Mouse (Mus musculus) adrenal gland, postnatal 4 days (tissue): ENCODE measurements around the gene Lrriq4. TPM values are rescaled to one million over a fixed set of nuclear protein-coding genes. Genes with fewer than 3 reads are reported as not detected.
A peak's percentile ranks its signal among the peaks of the same experiment; 100 is the strongest.

Source experiments
- DNase-seq, 2 experiments: peaks; one replicate each; pipeline ENCODE4 v3.0.0; 2021 to 2022; ENCODE audit warnings: low spot score in 2 of 2, mixed read lengths in 2 of 2
- long read RNA-seq, 2 experiments: library from polyadenylated mRNA; stranded (forward); transcript quantifications; one replicate each; pipeline ENCODE4 v2.0.0; 2021
- total RNA-seq, 2 experiments: library from RNA; stranded (reverse); gene quantifications; 2 replicates each; pipeline ENCODE4 v1.2.3; 2021

Gene Lrriq4
- total RNA-seq: not detected
- long read RNA-seq, experiment 1: 0 reads
- long read RNA-seq, experiment 2, partial matches to known transcripts: 0 of 1 reads
- long read RNA-seq, experiment 2, other reads (novel, unspliced or antisense): 1 of 1 reads

DNA sequence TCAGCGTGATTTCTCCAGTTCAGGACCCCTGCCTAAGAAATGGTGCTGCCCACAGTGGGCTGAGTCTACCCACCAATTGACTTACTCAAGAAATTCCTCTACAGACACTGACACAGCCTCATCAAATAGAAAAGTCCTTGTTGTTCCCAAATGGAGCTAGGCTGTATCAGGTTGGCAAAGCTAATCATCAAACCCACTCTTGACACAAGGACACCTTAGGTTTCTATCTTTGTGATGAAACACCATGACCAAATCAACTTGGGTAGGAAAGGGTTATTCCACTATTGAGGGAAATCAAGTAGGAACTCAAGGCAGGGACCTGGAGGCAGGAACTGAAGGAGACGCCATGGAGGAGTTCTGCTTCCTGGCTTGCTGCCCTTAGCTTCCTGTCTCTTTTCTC is at the start of gene Lrriq4:
Lrriq4 (plus strand) TSS at position 301 of the 400 bp plus-strand sequence.
- DNase-seq: no peak

DNA sequence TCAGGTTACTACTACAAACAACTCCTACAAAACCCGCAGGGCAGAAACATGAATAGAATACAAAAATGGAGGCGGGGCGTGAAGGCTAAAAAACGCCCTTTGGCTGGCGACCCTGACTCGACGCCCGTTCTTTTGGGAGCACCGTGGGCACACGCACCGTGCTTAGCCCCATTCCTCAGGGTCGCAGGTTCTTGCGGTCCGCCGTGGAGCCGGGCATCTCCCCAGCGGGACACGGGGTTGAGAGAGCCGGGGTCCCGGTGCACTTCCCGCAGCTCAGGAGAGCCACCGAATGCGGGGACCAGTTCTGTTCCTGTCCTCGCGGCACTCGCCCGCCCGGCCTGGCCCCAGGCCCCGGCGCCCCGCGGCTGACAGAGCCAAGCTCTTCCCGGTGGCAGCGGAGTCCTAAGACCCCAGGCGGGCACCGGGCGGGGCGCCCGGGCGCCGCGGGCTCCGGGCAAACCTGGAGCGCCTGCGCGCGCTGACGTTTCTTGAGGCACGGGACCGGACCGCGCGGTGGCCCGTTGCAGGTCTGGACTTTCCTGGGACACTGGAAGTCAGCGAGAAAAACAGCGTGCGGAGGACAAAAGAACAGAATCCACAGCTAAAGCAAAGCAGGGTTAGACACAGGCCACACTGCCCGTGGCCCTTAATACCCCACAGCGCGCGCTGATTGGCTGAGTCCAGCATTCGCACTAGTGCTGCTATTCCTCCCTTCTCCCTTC is 49.0 kb upstream of the Lrriq4 start:
- peak in 1 of 2 experiments; percentile 4 for DNase-seq

DNA sequence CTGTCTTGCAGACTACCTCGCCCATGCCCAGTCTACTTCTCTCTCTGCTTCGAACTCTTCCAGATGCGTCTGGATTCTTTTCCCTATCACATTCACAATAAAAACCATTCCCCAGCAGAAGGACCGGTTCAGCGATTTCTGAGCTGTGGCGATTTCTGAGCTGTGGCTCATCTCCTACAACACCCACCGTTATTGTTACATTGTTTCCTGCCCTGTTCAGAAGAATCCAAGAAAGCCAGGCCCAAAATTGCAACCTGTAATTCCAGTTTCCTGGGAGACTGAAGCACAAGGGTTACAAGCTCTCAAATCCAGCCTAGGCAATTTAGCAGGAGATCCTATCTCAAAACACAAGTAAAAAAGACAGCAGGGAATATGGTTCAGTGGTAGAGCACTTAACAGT is 47.0 kb upstream of the Lrriq4 start:
- DNase-seq: no peak

DNA sequence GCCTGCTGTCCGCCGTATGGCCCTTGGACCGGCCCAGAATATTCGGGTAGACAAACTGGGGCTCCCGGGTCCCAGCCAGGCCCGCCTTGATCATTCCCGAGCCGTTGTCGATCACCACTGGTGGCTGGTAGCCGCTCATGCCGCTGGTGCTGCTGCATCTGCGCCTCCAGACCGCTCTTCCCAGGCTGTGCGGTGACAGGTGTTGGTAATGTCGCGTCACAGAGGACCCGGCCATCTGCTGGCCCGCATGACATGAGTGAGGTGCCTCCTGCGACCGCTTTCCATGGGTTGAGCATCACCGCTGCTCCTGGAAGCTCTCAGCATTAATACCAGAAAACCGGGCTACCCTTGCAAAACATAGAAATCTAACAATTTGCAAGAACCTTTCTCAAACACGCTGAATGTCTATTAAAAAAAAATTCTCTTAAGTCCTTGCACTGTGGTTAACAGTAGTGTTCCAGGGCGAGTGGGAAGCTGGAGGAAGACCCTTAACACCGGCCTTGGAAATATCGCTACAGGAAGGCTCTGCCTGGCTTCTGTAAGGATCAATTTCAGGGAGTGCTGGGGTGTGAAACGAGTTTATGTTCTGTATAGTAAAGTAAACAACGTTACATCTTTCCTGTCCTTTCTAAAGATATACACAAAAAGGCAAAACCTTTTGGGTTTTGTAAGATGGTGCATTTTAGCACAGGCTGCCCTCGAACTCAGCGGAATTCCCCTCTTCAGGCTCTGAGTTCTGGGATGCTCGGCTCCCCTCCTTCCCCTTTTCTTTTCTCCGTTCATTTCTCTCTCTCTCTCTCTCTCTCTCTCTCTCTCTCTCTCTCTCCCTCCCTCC is 44.4 kb upstream of the Lrriq4 start, which contains the start of gene Actrt3:
Actrt3 (minus strand) TSS at position 229 of the 835 bp plus-strand sequence.
- DNase-seq: no peak

DNA sequence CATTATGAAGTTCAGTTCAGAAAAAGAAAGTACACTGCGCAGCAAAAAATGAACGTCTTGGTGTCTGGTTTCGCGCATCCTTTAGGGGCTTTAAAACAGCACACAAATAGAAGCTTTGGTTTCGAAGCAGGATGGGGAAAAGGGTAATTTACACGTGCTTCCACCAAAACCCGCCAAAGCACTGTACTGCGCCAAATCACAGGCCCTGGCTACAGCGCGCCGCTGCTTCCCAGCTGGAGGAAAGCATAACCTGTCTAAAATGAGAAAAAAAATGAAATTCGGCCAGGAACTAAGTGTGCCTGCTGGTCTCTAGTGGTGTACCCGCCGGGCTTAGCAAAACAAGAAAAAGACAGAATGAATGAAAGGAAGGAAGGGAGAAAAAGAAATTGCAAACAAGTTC is 43.6 kb upstream of the Lrriq4 start:
- no peak for DNase-seq

DNA sequence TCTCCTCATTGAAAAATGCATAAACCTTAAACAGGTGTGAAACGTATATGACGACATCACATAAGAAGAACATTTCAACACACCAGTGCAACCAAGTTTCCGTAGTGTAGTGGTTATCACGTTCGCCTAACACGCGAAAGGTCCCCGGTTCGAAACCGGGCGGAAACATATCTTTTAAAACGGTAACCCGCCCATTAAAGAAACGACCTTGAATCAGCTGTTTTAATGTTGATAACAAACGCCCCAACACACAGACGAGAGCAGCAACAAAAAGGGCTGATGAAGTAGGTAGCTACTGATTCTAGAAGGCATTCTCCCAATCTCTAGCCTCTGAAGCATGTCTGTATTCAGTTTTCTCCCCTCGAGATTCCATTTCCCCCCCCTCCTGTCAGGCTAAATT is 43.1 kb upstream of the Lrriq4 start:
- peak; percentile 55 to 60 for DNase-seq

DNA sequence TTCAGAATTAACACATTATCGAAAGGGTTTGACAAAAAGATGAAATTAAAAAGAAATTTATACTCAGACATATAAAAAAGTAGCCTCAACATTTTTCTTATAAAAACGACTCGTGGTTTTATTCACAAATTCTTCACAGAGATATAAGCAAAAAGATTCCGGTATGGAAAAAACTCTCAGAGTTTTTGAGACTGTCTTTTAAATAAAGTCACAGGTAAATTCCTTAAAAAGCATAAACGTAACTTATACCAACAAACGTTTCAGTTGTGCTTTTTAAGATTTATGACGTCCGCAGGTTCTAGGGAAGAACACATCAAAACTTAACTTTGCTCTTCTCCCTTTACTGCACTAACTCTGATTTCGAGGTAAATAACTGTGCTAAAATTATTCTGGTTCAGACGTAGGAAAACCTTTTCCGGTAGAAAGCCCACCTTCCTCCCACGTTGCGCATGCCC is 42.7 kb upstream of the Lrriq4 start:
- no peak for DNase-seq

DNA sequence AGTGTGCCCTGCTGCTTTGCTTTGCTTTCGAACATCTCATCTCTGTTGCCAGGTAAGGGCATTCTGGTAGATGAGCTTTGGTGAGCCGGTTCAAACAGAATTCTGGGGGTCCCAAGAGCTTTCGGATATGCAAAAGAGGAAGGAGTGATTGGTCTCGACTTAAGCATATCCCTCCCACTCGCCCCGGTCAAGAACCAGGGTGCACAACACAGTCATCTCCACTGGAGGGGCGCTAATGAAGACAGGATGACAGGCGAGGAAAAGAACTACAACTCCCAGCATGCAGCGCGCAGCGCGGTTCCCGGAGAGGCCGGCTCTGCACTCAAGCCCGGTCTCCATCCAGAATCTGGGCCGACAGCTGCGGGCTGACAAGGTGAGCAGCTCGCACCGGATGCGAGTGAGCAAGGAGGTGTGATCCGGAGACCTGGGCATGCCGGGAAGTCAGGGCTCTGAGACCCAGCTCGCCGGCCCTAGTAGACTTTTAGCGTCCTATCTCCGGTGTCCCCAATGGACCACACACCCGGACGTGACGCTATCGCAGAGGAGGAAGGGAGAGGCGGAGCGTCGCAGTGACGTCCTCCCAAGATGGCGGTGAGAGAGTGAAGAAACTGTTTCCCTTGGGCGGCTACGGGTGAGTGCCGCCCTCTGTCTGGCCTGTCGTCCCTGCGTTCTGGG is 42.1 kb upstream of the Lrriq4 start, which contains the start of gene Mynn:
Mynn (plus strand) TSS at position 1 of the 675 bp plus-strand sequence.
- DNase-seq: peak; percentile 76 to 95

DNA sequence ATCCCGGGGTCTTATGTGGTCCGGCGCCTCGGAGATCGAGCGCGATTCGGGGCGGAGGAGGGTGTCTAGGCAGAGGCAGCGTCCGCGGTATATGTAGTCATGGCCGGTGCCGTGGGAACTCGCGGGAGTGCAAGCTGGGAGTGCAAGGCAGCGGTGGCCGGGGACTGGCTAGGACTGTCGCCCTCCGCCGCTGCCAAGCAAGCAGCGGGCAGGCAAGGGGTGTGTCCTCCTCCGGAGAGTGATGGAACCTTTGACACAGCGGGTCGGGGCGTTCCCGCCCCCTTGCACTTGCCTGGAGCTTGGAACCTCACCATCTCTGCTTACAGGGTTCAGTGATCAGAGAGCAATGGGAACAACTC is 41.6 kb upstream of the Lrriq4 start:
- DNase-seq: peak; percentile 49 to 57

DNA sequence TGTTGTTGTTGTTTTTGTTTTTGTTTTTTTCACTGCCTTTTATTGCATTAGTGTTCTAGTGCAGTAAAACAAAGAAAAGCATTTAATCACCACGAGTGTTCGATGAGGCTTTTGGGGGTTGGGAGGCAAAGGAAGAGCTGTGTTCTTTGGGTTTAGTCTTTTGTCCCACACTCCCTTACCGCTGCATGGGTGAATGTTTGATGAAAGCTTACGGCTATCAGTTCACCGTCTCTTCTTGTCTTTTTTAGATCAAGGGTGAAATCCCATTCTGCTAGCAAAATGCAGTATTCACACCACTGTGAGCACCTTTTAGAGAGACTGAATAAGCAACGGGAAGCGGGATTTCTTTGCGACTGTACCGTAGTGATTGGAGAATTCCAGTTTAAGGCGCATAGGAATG is 41.1 kb upstream of the Lrriq4 start:
- DNase-seq: no peak

DNA sequence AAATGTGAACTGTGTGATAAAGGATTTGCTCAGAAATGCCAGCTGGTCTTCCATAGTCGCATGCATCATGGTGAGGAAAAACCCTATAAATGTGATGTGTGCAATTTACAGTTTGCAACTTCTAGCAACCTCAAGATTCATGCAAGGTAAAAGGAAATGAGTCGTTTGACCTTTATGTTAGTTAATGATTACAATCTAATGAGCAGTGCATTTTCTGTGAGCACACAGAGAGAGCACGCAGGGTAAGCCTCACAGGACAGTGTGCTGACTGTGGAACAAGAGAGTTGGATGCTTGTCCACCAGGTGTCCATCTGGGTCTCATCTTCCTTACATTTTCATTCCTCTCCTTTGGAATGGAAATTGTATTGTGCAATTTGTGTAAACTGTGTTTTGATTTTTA is 35.3 kb upstream of the Lrriq4 start:
- no peak for DNase-seq

DNA sequence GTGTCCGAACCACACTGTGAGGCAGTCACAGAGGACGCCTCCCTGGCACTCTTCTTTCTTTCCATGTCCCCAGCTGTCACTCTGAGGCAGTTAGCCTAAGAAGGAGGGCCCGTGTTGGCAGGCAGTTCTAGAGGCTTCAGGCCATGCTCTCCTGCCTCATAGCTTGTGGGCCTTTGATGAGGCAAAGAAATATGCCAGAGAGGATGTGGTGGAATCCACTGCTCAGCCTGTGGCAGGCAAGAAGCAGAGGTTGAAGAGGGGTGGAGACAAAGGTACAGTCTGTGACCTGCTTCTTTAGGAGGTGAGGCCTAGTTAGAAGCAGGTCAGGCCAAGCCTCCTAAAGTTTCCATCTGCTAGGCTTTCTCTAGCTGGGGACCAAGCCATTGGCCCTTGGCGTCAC is 33.4 kb upstream of the Lrriq4 start:
- DNase-seq: no peak

DNA sequence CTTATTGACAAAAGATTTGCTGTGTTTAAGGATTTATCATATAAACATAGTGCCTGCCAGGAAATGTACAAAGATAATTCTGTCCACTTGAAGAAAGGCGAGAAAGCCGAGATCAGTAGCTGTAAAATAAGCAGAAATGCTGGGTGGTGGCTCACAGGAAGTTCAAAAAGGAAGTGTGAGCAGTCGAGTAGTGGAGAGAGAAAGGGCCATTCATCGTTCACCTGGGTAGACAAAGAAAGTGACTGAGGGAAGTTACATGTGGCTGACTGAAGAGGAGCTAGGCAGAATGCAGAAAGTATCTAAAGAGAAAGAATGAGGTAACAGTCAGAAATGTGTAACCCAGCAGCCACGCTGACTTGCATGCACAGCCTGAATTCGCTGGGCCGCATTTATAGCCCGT is 24.2 kb upstream of the Lrriq4 start:
- DNase-seq: no peak

DNA sequence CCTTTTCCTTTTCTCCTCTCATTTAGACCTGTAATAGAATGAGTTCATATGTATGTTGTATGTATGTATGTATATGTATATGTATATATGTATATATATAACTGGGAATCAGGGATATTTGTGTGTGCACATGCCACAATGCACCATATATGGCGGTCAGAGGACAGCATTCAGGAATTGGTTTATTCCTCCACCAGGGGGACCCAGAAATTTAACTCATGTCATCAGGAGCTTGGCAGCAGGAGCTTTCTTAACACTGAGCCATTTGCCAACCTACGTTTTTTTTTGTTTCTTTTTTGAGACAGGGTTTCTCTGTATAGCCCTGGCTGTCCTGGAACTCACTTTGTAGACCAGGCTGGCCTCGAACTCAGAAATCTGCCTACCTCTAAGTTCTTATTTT is 10.6 kb upstream of the Lrriq4 start:
- no peak for DNase-seq

DNA sequence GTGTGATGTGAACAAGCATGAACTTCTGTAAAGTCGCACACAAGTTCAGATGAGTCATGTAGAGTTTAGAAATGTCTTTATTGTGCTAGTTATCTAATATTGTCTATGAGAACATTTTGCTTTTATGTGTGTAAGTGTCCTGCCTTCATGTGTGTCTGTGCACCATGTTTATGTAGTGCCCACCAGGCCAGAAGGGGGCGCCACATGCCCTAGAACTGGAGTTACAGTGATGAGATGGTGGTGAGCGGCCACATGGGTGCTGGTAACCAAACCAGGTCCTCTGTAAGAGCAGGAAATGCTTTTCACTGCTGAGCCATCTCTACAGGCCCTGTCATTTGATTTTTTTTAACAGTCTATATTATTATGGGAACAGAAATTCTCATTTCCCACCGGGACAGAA is 8.7 kb upstream of the Lrriq4 start:
- no peak for DNase-seq

DNA sequence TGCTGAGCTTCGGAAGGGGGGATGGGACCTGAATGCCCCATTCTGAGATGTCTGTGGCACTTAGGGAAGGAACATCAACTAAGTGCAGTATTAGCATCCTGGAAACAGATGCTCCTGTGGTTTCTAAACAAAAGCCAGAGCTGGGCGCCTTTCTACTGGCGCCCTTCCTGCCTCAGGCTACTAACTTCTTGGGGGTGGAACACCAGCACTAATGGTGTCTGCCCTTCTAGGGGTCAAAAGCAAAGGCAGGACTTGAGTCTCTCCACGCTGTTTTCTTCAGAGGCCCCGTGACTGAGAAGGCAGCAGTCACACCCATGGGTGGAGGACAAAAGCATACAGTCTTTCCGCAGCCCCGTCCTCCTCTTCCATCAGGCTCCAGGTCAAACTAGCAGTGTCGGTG is 2.5 kb downstream of the Lrriq4 start:
- DNase-seq: no peak

DNA sequence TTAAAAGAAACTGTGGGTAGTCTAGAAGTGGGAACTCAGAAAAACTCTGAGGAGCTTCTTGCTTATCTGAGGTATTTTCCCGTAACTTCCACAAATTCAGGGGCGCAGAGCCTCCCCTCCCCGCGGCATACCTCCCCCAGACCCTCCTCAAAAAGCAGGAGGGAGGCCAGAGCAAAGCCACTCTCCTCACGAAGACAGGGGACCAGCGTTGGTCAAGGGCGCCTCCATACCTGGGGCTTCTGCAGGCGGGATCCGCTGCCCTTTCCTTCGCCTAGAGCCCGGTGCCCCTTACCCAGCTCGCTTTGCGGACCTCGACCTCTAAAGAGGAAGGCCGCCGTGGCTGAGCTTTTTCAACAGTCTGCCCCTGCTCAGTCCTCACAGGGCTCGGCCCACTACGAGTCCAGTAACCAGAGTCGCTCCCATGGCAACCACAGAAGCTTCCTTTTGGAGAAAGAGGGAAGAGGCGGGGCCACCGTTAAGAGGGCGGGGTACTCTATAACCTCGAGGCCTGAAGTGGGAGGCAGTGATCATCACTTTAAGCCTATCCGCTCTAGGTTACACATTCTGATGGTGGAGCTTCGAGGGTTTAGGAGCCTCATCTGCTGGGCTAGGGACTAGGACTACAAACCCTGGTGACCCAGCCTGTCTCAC is 3.3 kb downstream of the Lrriq4 start, which contains the start of gene Lrrc34:
Lrrc34 (minus strand) TSS at position 430 of the 651 bp plus-strand sequence.
- peak in 1 of 2 experiments; percentile 28 for DNase-seq

DNA sequence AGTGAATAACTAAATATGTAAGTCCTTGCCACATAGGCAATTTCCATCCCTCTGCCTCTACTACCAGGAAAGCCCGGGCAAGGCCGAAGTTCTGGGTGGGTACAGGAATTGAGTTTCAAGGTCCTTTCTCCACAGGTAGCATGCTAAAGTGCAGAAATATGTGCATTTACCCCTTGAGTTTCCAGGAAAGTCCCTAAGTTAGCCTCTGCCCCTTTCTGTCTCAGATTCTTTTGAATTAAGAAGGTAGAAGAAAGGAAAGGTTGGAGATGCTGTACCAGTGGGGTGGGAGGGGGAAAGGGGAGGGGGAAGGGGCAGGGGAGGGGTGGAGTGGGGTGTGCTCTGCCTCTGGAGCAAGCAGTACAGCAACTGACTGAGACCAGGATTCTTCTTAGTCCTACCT is 4.2 kb downstream of the Lrriq4 start:
- no peak for DNase-seq

DNA sequence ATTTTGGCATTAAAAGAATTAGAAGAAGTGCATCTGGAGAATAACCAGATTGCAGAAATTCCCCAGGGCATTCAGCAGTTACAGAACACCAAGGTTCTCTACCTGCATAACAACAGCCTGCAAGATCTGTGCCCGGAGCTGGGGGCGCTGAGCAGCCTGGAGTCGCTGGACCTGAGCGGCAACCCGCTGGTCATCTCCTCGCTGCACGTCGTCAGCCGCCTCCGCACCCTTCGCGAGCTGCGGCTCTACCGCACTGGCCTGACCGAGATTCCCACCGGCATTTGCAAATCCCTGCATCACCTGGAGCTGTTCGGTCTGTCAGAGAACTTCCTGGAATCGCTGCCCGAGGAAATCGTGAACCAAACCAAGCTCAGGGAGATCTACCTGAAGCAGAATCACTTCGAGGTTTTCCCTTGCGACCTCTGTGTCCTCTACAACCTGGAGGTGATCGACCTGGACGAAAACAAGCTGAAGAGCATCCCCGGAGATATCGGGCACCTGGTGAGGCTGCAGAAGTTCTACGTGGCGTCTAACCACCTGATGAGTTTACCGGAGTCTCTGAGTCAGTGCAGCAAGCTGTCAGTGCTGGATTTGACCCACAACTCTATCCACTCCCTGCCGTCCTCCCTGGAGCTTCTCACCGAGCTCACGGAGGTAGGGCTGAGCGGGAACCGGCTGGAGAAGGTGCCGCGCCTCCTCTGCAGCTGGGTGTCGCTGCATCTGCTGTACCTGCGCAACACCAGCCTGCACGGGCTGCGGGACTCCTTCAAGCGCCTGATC is 5.9 kb downstream of the Lrriq4 start:
- DNase-seq: no peak

DNA sequence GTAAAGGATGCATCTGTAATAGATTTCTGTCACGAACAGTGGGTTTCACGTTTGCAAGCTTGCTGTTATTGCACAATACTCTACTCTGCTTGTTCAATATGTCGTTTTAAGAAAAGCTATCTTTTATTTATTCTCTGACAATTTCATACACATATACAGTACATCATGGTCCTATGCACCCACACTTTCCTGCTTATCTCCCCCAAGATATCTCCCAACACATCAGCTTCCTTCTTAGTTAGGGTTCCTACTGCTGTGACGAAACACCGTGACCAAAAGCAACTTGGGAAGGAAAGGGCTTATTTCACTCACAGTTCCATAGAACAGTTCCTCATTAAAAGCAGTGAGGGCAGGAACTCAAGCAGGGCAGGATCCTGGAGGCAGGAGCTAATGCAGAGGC is 11.6 kb downstream of the Lrriq4 start:
- no peak for DNase-seq
